Mouse (Mus musculus) midbrain, embryonic 15.5 days (tissue): ENCODE data around the gene Prg2. TPM values are rescaled to one million over a fixed set of nuclear protein-coding genes. Genes with fewer than 3 reads are reported as not detected.

ENCODE experiments used
- ATAC-seq: fragments of 200-750 bp; cut with Nextera tagmentation; replicated peaks from 2 replicates; pipeline ENCODE4 v1.8.0; 2017; ENCODE audit warnings: moderate TSS enrichment
- H3K27ac ChIP-seq: fragments of 300-500 bp; sonication (generic); 2 replicates; pipeline ENCODE4 v1.5.1; 2015; ENCODE audit warnings: mild to moderate bottlenecking, inconsistent platforms
- H3K27me3 ChIP-seq: fragments of 300-500 bp; sonication (generic); replicated peaks from 2 replicates; pipeline ENCODE4 v1.6.1; 2015; ENCODE audit warnings: inconsistent platforms
- H3K36me3 ChIP-seq: fragments of 300-500 bp; sonication (generic); replicated peaks from 2 replicates; pipeline ENCODE4 v1.6.1; 2015; ENCODE audit warnings: inconsistent platforms
- H3K4me1 ChIP-seq: fragments of 300-500 bp; sonication (generic); 2 replicates; pipeline ENCODE4 v1.6.1; 2015; ENCODE audit warnings: inconsistent platforms
- H3K4me2 ChIP-seq: fragments of 300-500 bp; sonication (generic); 2 replicates; pipeline ENCODE4 v1.6.1; 2015; ENCODE audit warnings: inconsistent platforms, mild to moderate bottlenecking, moderate library complexity
- H3K4me3 ChIP-seq: fragments of 300-500 bp; sonication (generic); 2 replicates; pipeline ENCODE4 v1.5.1; 2015; ENCODE audit warnings: mild to moderate bottlenecking, inconsistent platforms
- H3K9ac ChIP-seq: fragments of 300-500 bp; sonication (generic); 2 replicates; pipeline ENCODE4 v1.6.1; 2015; ENCODE audit warnings: mild to moderate bottlenecking, inconsistent platforms
- H3K9me3 ChIP-seq: fragments of 300-500 bp; sonication (generic); 2 replicates; pipeline ENCODE4 v1.6.1; 2016; ENCODE audit warnings: inconsistent platforms
- WGBS: fragments of 180-500 bp; shearing (Covaris S2); methylation state at CpG from one replicate; pipeline ENCODE4 v1.1.7; 2015; ENCODE audit warnings: mixed read lengths; 5-methylcytosine and 5-hydroxymethylcytosine counted together
- polyA plus RNA-seq: library from polyadenylated mRNA; unstranded; fragments of >200 nt; fragmentation: Nextera tagmentation; extraction: Ambion mirVana; gene quantifications from 2 replicates; pipeline ENCODE4 v1.2.1, GENCODE M21; 2015

The Prg2 gene
- polyA plus RNA-seq, 1 experiment from 2014 or later, result 0.35 TPM

DNA sequence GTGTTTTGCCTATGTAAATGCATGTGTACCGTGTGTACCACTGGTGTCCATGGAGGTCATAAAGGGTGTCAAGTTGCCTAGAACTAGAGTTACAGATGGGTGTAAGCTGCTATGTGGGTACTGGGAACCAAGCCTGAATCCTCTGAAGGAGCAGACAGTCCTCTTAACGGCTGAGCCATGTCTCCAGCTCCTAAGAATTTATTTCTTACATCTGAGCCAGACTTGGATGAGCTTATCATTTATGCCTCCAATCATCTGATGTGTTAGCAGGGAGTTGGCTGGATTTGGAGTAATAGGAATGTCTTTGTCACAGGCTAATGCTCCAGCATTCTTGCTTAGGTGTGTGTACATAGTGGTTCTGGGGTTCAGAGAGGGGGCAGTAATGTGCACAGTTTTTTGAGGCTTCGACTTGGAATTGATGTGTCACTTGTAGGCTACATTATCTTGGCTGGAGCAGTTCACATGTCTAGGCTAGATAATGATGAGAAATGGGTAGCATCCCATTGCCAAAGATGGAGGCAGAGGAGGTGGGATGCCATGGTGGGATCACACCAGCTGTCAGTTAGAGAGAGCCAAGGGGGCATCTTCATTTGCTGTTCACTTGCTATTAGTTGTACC lies 33.0 kb upstream of the Prg2 start:
- H3K36me3 ChIP-seq, result no peaks in the 10 kb centered on the region
- WGBS, result 91% methylated on average over 3 of the region's 3 CpGs
- ATAC-seq, result no peak

GRCm38 (mm10) chr2:84948252-84948651 lies 32.0 kb upstream of the Prg2 start:
- no peaks in the 10 kb centered on the region for H3K27me3 ChIP-seq
- no peak overlapping the region for H3K9ac ChIP-seq
- H3K4me2 ChIP-seq, result no peak overlapping the region
- no peak overlapping the region for H3K27ac ChIP-seq
- no peak for ATAC-seq
- 86% methylated on average over 7 of the region's 7 CpGs for WGBS
- no peaks in the 10 kb centered on the region for H3K36me3 ChIP-seq
- H3K4me3 ChIP-seq, result no peak overlapping the region
- no peaks in the 10 kb centered on the region for H3K9me3 ChIP-seq
- H3K4me1 ChIP-seq, result no peaks in the 10 kb centered on the region

More for the DNA sequence above, 33.0 kb upstream of the Prg2 start:
- no peaks in the 10 kb centered on the region for H3K9me3 ChIP-seq
- no peak overlapping the region for H3K4me3 ChIP-seq
- H3K4me1 ChIP-seq, result no peaks in the 10 kb centered on the region
- H3K27ac ChIP-seq, result no peak overlapping the region
- no peak overlapping the region for H3K4me2 ChIP-seq
- H3K27me3 ChIP-seq, result no peaks in the 10 kb centered on the region
- no peak overlapping the region for H3K9ac ChIP-seq

GRCm38 (mm10) chr2:84948721-84949120 lies 31.5 kb upstream of the Prg2 start:
- Histone ChIP-seq H3K36me3 (no peaks in the 10 kb centered on the region), H3K27me3 (no peaks in the 10 kb centered on the region), H3K9me3 (no peaks in the 10 kb centered on the region), H3K4me1 (no peaks in the 10 kb centered on the region), H3K27ac (no peak overlapping the region), H3K9ac (no peak overlapping the region), H3K4me3 (no peak overlapping the region), H3K4me2 (no peak overlapping the region)
- 68% methylated on average over 2 of the region's 2 CpGs for WGBS
- no peak for ATAC-seq

- no peaks in the 10 kb centered on the region for H3K9me3 ChIP-seq
- WGBS, result 93% methylated on average over 8 of the region's 8 CpGs
- no peaks in the 10 kb centered on the region for H3K36me3 ChIP-seq
- no peaks in the 10 kb centered on the region for H3K4me1 ChIP-seq
- ATAC-seq, result no peak
- no peaks in the 10 kb centered on the region for H3K27me3 ChIP-seq
- H3K27ac ChIP-seq, result no peak overlapping the region
- no peak overlapping the region for H3K4me3 ChIP-seq
- H3K4me2 ChIP-seq, result no peak overlapping the region
- no peak overlapping the region for H3K9ac ChIP-seq
These were observed 29.2 kb upstream of the Prg2 start for GRCm38 (mm10) chr2:84951027-84951426.

DNA sequence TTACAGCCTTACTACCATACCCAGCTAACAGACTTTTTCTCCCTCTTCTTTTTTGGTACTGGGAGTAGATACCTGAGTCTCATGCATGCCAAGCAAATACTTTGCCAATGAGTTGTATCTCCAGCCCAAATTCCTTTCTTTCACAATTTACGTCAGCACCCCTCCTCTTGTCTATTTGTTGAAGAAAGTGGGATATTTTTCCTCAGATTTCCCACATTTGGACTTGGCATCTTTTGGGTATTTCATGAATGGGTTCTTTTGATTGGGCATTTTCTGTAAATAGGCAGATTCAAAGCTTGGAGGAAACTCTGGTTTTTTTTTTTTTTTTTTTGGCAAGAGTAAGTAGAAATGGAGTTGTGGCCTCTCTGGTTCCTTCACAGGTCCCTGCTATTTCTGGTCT lies 28.0 kb upstream of the Prg2 start:
- no peak for ATAC-seq
- no peaks in the 10 kb centered on the region for H3K27me3 ChIP-seq
- no peaks in the 10 kb centered on the region for H3K36me3 ChIP-seq
- H3K9me3 ChIP-seq, result no peaks in the 10 kb centered on the region
- H3K4me1 ChIP-seq, result no peaks in the 10 kb centered on the region
- WGBS, result 91% methylated on average over 1 of the region's 1 CpGs
- no peak overlapping the region for H3K4me2 ChIP-seq
- H3K27ac ChIP-seq, result no peak overlapping the region
- H3K9ac ChIP-seq, result no peak overlapping the region
- H3K4me3 ChIP-seq, result no peak overlapping the region

- Histone ChIP-seq H3K4me1 (no peaks in the 10 kb centered on the region), H3K36me3 (no peaks in the 10 kb centered on the region), H3K9ac (no peak overlapping the region), H3K4me3 (no peak overlapping the region), H3K27ac (no peak overlapping the region), H3K4me2 (no peak overlapping the region), H3K27me3 (no peaks in the 10 kb centered on the region), H3K9me3 (no peaks in the 10 kb centered on the region)
- 83% methylated on average over 4 of the region's 4 CpGs for WGBS
- ATAC-seq, result no peak
These were observed 27.6 kb upstream of the Prg2 start for GRCm38 (mm10) chr2:84952693-84953092.

DNA sequence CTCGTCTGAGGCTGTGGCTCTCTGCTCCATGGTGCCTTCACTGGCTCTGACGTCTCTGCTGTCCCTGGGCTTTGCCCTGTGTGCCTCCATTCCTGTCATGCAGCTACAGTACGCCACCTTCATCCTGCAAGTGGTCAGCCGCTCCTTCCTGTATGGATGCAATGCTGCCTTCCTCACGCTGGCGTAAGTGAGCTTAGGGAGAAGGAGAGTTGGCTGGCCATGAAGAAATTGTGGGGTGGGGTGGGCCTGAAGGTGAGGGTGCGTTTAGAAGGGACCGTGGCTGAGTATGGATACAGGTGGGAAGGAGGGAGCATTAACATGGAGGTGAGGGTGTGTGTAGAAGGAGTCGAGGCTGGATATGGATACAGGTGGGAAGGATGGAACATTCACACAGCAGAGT lies 24.8 kb upstream of the Prg2 start:
- Histone ChIP-seq H3K9ac (no peak overlapping the region), H3K9me3 (no peaks in the 10 kb centered on the region), H3K27me3 (no peaks in the 10 kb centered on the region), H3K4me1 (no peaks in the 10 kb centered on the region), H3K36me3 (no peaks in the 10 kb centered on the region), H3K27ac (no peak overlapping the region), H3K4me3 (no peak overlapping the region), H3K4me2 (no peak overlapping the region)
- no peak for ATAC-seq
- WGBS, result 92% methylated on average over 9 of the region's 9 CpGs

DNA sequence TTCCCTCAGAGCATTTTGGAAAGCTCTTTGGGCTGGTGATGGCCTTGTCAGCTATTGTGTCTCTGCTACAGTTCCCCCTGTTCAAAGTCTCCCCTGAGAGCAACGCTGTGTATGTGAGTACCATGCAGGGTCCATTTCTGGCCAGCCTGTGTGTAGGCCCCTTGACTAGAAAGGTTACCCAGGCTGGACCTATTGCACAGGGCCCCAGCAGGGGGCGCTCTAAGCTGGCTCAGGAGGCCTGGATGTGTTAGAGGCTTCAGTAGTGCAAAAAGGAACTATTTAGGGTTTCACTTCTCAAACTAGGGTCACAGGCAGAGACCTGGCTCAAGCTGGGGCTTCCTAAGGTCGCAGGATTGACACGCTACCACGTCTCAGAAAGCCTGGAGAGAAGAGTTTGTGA lies 24.0 kb upstream of the Prg2 start:
- Histone ChIP-seq H3K4me2 (no peak overlapping the region), H3K36me3 (no peaks in the 10 kb centered on the region), H3K4me3 (no peak overlapping the region), H3K4me1 (no peaks in the 10 kb centered on the region), H3K9ac (no peak overlapping the region), H3K9me3 (no peaks in the 10 kb centered on the region), H3K27me3 (no peaks in the 10 kb centered on the region), H3K27ac (no peak overlapping the region)
- 63% methylated on average over 5 of the region's 5 CpGs for WGBS
- no peak for ATAC-seq

GRCm38 (mm10) chr2:84958588-84959264 lies 21.5 kb upstream of the Prg2 start:
- no peak for ATAC-seq
- WGBS, result 92% methylated on average over 11 of the region's 11 CpGs

GRCm38 (mm10) chr2:84961300-84961699 lies 19.0 kb upstream of the Prg2 start:
- no peak for ATAC-seq

More at GRCm38 (mm10) chr2:84958588-84959264, 21.5 kb upstream of the Prg2 start:
- Histone ChIP-seq H3K36me3 (no peaks in the 10 kb centered on the region), H3K4me1 (no peaks in the 10 kb centered on the region), H3K4me2 (no peak overlapping the region), H3K9me3 (no peaks in the 10 kb centered on the region), H3K27ac (no peak overlapping the region), H3K9ac (no peak overlapping the region), H3K27me3 (no peaks in the 10 kb centered on the region), H3K4me3 (no peak overlapping the region)

DNA sequence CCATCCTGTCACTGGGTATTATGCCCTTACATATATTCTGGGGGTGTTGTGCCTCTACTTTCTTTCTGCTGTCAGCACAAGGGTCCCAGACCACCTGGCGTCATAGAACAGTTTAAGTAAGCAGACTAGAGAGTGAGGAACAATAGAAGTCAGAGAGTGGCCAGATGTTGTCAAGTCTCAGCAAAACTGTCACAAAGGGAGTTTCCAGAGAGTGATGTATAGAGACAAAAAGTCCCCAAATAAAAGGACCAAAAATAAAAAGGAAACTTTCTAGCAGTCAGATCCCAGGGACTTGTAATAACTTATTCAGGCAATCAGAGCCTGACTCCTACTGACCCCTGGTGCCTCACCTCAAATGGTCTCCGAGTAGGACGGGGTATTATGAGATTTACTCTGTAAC lies 18.4 kb upstream of the Prg2 start:
- Histone ChIP-seq H3K9me3 (no peaks in the 10 kb centered on the region), H3K36me3 (no peaks in the 10 kb centered on the region), H3K27ac (no peak overlapping the region), H3K27me3 (no peaks in the 10 kb centered on the region), H3K4me2 (no peak overlapping the region), H3K9ac (no peak overlapping the region), H3K4me3 (no peak overlapping the region), H3K4me1 (no peaks in the 10 kb centered on the region)
- 44% methylated on average over 3 of the region's 3 CpGs for WGBS
- ATAC-seq, result no peak

More at GRCm38 (mm10) chr2:84961300-84961699, 19.0 kb upstream of the Prg2 start:
- H3K9me3 ChIP-seq, result no peaks in the 10 kb centered on the region
- no peaks in the 10 kb centered on the region for H3K36me3 ChIP-seq
- no peak overlapping the region for H3K9ac ChIP-seq
- H3K4me2 ChIP-seq, result no peak overlapping the region
- H3K4me3 ChIP-seq, result no peak overlapping the region
- 91% methylated on average over 2 of the region's 2 CpGs for WGBS
- no peaks in the 10 kb centered on the region for H3K4me1 ChIP-seq
- no peak overlapping the region for H3K27ac ChIP-seq
- no peaks in the 10 kb centered on the region for H3K27me3 ChIP-seq

- Histone ChIP-seq H3K9me3 (no peaks in the 10 kb centered on the region), H3K9ac (no peak overlapping the region), H3K4me2 (no peak overlapping the region), H3K36me3 (no peaks in the 10 kb centered on the region), H3K4me1 (no peaks in the 10 kb centered on the region), H3K4me3 (no peak overlapping the region), H3K27ac (no peak overlapping the region), H3K27me3 (no peaks in the 10 kb centered on the region)
- WGBS, result 18% methylated on average over 6 of the region's 6 CpGs
- ATAC-seq, result no peak
These were observed 17.3 kb upstream of the Prg2 start for GRCm38 (mm10) chr2:84962906-84963507.
